Mouse (Mus musculus): ENCODE data around the gene Ppfibp1. TPM values are rescaled to one million over a fixed set of nuclear protein-coding genes. Genes with fewer than 3 reads are reported as not detected.
A peak's percentile ranks its signal among the peaks of the same experiment; 100 is the strongest.

The Ppfibp1 gene
- total RNA-seq, 2 experiments from 2014 or later, result 35.3 to 40.6 TPM

DNA sequence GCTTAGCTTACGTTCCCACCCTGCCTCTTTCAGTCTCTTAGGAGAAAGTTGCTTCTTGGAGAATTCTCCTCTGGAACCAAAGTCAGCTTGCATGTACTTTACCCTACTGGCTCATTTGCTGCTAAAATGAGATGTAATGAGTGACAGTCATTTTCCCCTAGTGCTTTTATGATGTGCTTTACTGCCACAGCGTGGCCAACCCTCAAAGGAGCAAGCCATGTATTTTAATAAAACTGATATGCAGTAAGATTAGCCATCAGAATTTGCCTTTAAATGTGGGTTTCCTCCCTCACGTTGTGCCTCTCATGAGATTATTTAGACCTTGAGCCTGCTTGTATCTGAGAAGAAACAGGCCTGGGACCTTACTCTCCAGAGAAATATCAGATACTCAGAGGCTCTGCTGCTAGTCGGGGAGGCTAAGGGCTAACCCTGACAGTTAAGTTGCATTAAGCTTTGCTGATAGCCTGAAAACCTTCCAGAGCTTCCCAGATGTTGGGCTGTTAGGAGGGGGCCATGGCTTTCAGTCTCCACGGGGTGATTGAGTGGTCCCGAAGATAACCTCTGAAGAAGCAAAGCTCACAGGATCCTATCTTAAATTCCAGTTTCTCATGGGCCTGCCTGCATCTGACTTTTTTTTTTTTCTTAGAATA lies 73.7 kb downstream of the Ppfibp1 start:
- H3K27ac ChIP-seq, result no peak overlapping the region
- H3K4me3 ChIP-seq, result no peak overlapping the region
- DNase-seq (ENCODE audit: low spot score in 2 of 2), result peak in 1 of 2 experiments; percentile 38
- peak; percentile 79 for TF ChIP-seq CTCF (conservative IDR thresholded peaks at IDR 0.05)

DNA sequence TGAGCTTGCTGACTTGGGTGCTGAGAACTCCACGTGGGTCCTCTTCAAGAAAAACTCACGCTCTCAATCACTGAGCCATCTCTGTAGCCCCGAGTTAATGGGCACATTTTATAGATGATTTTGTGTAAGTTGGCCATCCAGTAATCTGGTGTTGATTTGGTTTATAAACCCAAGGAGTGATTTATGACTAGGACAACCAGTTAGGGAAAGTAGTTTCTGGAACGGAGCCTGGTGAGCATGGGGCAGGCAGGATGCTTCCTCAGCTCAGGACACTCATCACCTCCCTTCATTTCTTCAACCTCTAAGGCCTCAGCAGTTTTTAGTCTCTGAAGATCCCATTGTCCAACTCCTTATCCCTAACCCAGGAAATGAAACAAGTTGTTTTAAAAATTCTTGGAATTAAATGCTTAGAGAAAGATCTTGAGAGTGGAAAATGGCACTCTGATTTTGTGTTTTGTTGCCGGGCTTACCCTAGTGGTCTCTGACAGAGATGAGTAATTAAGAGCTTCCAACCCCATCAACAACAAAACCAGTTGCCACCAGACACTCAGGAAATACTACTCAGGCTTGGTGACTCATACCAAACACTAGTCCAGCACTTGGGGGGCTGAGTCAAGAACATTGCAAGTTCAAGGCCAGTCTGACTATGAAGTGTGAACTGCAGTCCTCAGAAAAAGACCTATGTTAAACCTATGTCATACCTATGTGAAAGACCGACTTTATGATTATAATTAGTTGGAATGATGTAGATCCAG lies 75.3 kb downstream of the Ppfibp1 start:
- no peak for DNase-seq (ENCODE audit: low spot score in 2 of 2)
- Histone ChIP-seq H3K27ac (no peak overlapping the region), H3K4me3 (no peak overlapping the region)
- no peak for TF ChIP-seq CTCF (conservative IDR thresholded peaks at IDR 0.05)

DNA sequence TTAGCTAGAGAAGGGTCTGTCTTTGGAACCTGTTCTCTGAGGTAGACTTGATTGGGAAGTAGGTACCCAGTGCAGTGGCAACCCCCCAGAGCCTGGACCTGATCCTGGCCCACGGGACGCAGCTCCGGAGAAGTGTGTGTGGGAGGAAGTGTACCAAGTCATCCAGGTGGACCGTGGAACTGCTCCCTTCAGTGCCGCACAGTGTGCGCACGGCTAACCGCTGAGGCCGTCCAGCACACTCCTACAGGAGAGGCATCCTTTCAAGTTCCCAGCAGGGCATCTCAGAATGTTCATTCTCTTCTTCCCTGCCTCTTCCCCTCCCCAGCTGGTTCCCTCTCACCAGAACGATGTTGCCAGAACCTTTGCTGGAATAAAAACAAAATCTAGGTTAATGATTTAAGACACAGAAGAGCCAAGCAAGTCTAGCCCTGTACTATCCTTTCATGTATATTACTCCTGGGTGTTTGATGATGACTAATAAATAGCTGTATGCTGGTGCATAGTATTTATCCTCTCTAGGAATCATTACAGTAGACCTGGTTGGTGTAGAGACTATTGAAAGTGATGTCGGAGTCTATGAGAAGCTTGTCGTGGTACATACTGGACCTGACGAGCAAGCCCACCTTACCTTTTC lies 77.0 kb downstream of the Ppfibp1 start:
- no peak for DNase-seq (ENCODE audit: low spot score in 2 of 2)
- Histone ChIP-seq H3K27ac (no peak overlapping the region), H3K4me3 (no peak overlapping the region)
- TF ChIP-seq CTCF (conservative IDR thresholded peaks at IDR 0.05), result no peak

DNA sequence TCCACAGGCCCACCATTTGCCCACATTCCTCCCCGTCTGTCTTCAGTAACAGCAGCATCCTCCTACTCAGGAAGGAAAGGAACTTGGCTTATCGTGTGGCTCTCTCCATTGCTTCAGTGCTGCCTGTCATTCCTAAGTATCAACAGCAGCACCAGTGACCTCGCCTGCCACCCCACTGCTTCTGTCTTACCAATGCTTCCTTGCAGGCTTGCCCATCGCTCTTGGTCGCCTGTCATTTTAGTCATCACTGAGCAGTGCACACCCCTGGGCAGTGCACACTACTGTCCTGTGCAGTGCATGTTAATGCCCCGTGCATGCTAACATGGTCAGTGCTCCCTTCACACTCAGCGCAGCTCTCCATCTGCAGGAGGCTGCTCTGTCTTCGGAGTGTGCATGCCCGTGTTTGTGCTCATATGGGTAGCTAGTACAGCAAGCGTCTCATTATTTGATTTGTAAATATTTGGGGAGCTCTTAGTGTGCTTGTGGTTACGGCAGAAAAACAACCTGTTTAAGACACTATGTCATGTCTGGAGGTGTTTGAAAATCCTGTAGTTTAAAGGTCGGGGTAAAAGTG lies 78.2 kb downstream of the Ppfibp1 start:
- Histone ChIP-seq H3K27ac (no peak overlapping the region), H3K4me3 (no peak overlapping the region)
- no peak for DNase-seq (ENCODE audit: low spot score in 2 of 2)
- no peak for TF ChIP-seq CTCF (conservative IDR thresholded peaks at IDR 0.05)

DNA sequence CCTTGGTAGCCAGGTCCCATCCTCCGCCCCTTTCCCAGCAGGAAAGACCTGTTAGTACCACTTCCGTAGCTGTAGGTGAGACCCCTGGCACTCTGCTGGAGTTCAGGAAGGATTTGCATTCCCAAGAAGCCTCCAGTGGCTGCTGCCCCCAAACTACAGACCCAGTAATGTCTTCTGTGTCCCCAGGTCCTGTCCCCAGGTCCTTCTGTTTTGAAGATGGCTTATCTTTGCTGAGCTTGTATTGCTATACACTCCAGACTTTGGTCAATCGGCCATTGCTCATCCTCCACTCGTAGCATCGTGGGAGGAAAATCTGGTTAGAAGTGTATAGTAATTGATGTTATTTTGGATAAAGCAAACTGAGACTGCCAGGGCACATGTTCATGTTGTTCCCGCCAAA lies 79.5 kb downstream of the Ppfibp1 start:
- H3K4me3 ChIP-seq, result no peak overlapping the region
- TF ChIP-seq CTCF (conservative IDR thresholded peaks at IDR 0.05), result no peak

DNA sequence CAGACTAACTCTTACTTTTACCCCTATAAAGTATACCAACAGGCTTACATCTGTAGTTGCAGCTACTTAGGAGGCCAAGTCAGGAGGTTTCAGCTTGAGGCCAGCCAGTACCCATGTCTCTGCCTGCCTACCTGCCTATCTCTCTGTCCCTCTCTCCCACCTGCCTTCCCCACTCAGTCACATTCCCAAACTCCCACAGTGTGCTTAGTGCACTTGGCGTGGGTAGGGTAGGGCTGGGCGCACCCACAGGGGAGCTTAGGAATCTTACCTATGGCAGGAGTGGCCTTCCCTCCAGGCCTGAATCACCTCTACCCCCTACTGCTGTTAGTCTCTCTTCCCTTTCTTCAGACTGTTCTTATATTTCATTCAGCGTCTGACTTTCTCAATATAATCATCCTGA lies 82.5 kb downstream of the Ppfibp1 start:
- Histone ChIP-seq H3K27ac (no peak overlapping the region), H3K4me3 (no peak overlapping the region)
- no peak for DNase-seq (ENCODE audit: low spot score in 2 of 2)
- no peak for TF ChIP-seq CTCF (conservative IDR thresholded peaks at IDR 0.05)

More for the DNA sequence above, 79.5 kb downstream of the Ppfibp1 start:
- no peak overlapping the region for H3K27ac ChIP-seq
- no peak for DNase-seq (ENCODE audit: low spot score in 2 of 2)

DNA sequence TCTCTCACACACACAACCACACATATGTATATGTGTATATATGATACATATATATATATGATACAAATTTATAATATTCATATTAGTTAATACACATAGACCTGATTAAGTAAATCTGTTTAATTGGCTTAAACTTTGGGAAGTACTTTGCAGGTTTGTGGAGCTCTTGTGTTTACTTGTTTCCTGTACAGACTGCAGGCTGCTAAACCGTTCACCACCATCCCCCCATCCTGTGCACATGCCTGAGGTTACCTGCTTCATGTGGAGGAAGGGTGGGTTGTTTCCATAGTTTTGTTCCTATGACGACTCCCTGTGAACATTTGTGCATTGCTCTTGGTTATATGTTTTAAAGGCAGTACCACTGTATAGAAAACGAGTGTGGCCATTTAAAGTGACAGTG lies 83.1 kb downstream of the Ppfibp1 start:
- no peak for DNase-seq (ENCODE audit: low spot score in 2 of 2)
- no peak overlapping the region for H3K27ac ChIP-seq
- TF ChIP-seq CTCF (conservative IDR thresholded peaks at IDR 0.05), result no peak
- H3K4me3 ChIP-seq, result no peak overlapping the region

DNA sequence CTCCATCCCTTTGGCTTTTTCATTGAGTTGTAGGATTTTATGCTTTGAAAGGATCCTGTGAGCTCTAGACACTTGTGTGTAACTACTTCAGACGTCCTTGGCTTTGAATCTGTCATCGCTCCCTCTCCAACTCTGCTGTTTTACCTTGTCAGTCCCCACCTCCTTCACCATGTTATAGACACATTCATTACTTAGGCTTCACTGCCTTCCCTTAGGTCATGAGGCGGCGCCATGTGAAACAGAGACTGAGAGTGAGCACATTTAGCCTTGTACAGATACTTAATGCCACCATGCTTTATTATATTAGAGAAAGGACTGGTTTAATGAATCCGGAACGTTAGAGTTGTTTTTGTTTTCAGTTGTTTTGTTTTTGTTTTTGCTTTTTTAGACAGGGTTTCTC lies 83.7 kb downstream of the Ppfibp1 start:
- no peak for DNase-seq (ENCODE audit: low spot score in 2 of 2)
- 0 out of 2 replicates have a peak overlapping the region, but pooled peaks have one; percentile 56 for H3K27ac ChIP-seq
- TF ChIP-seq CTCF (conservative IDR thresholded peaks at IDR 0.05), result no peak
- H3K4me3 ChIP-seq, result no peak overlapping the region

DNA sequence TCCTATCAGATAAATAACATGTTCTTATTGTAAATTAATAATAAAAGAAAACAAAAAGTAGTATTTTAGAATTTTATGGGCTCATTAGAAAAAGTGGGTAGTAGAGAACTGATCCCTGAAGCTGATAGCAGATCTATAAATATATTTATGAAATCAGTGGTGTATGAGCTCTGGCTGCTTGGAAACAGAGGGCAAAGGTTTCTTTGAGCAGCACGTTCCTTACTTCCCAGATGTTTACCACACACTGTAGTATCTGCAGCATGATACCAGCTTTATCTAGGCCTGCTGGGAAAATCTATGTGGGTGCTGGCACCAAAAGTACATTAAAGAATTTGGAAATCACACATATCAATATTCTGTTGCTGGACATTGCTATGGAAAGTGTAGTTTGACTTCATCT lies 84.5 kb downstream of the Ppfibp1 start:
- TF ChIP-seq CTCF (conservative IDR thresholded peaks at IDR 0.05), result no peak
- H3K27ac ChIP-seq, result peak overlapping the region; percentile 56
- no peak overlapping the region for H3K4me3 ChIP-seq
- no peak for DNase-seq (ENCODE audit: low spot score in 2 of 2)

DNA sequence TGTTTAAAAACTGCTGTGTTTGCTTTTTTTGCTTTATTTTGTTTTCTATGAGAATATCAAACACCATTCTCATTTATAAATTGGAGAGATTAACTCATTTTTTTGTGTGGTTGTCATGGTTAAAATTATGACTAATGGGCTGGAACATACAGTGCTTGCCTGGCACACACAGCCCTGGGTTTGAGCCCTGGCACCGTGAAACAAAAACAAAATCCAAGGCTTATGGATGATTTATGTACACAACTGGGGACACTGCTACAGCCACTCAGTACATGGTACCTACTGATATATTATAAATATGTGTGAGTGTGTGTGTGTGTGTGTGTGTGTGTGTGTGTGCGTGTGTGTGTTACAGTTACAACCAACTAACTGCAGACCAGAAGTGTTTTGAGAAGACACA lies 85.1 kb downstream of the Ppfibp1 start:
- no peak for TF ChIP-seq CTCF (conservative IDR thresholded peaks at IDR 0.05)
- Histone ChIP-seq H3K4me3 (no peak overlapping the region), H3K27ac (peak overlapping the region; percentile 56)
- no peak for DNase-seq (ENCODE audit: low spot score in 2 of 2)

DNA sequence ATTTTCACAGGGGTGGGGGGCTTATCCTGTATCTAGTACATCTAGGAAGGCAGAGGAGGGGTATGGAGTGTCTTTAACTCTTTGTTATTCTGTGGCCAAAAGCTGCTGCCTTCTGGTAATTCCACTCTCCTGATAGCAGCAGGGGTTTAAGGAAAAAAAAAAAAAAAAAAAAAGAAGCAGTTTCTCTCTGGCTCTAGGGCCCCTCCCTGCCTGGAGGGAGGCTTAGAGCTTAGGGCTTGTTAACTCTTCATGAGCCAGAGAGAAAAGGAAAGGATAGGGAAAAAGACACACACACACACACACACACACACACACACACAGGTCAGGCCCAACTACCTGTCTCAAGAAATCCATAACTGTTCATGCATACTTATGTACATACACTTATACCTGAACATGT lies 85.5 kb downstream of the Ppfibp1 start:
- Histone ChIP-seq H3K4me3 (no peak overlapping the region), H3K27ac (no peak overlapping the region)
- TF ChIP-seq CTCF (conservative IDR thresholded peaks at IDR 0.05), result no peak
- no peak for DNase-seq (ENCODE audit: low spot score in 2 of 2)

DNA sequence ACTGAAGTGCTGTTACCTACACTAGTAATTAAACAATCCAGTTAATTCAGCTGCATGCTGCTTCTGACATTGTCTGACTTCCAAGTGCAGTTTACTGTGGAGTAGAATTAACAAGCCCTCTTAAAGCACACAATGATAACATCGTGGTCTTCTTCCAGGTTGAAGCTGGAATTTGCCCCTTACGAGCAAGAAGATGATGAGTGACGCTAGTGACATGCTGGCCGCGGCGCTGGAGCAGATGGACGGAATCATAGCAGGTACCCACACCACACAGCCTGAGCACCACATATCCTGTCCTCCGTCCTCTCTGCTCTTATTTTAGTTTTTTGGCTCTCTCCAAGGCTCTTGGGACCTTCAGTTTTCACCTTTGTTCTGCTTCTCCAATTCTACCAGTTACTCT lies 88.2 kb downstream of the Ppfibp1 start:
- no peak overlapping the region for H3K27ac ChIP-seq
- no peak overlapping the region for H3K4me3 ChIP-seq
- DNase-seq (ENCODE audit: low spot score in 2 of 2), result no peak
- no peak for TF ChIP-seq CTCF (conservative IDR thresholded peaks at IDR 0.05)

DNA sequence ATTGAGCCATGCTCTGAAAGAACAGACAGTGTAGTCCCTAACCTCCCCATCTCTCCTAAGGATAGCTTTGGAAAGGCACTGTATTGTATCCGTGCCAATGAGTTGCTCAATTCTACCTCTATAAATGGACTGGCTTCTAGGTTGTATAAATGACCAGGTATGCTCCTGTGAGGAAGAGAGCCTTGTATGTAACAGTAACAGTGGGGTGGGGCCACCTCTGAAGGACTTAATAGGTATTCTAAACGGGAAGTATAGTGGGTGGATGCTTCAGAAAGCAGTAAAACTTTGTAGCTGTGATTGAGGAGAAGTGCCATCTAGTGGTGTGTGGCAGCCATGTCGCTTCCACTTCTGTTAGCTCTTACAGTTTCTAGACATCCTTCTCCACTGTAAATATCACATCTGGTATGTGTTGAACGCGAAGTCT lies 90.4 kb downstream of the Ppfibp1 start:
- DNase-seq (ENCODE audit: low spot score in 2 of 2), result no peak
- peak; percentile 78 for TF ChIP-seq CTCF (conservative IDR thresholded peaks at IDR 0.05)
- Histone ChIP-seq H3K27ac (no peak overlapping the region), H3K4me3 (no peak overlapping the region)

Measured in layer of hippocampus, adult 2 months (tissue).